Mouse (Mus musculus): ENCODE results near the gene Slc16a6. TPM values are rescaled to one million over a fixed set of nuclear protein-coding genes. Genes with fewer than 3 reads are reported as not detected.

Slc16a6 gene
- polyA plus RNA-seq, 3 experiments from 2014 or later: 22.4 to 30.5 (median 26.4) TPM

DNA sequence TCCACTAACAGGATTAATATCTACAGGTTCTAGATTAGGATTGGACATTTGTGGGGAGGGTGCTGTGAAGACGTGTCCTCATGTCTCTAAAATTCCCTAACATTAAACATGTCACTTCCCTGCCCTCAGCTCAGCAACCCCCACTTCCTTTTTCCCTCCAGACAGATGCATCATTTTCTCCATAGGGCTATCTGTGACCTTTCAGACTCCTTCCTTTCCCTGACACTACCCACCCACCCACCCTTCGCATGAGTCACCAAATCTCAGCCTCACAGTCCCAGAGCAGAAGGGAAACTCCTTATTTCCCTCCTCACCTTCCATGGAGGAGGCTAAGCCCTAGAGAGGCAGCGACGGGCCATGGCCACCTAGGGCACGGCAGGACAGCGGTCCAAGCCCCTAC, 59.8 kb downstream of the Slc16a6 start, which contains the start of gene 9930022D16Rik:
TSS of gene 9930022D16Rik (plus strand) at position 301 of the 400 bp plus-strand sequence.
- no peak for ATAC-seq

DNA sequence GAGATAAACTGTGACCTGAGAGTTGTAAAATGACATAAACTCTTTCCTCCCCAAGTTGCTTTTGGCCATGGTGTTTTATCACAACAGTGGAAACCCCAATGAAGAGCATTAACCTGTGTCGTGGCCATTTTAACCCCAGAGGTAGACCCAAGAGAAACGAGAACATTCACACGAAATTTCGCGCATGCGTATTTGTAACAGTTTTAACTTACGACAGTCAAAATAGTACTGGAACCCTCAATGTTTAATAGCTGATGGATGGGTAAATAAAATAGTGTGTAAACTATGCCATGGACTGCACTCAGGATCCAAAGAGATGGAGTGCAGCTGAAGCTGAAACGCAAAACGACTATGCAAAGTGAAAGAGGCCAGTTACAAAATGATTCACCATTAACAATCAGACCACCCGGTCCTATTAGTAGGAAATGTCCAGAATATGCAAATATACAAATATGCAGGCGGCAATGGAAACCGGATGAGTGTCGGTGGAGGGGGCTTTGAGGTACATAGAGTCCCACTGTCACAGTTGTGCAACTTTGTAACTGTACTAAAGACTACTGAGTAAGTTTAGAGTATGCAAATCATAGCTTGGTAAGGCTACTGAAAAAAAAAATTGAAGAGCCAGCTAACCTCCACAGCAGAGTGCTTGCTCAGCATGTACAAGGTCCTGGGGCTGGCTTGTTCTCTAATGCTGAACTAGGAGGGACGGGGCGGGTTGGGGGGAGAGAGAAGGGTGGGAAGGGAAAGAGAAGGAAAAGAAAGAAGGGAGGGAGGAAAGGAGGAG, 63.0 kb downstream of the Slc16a6 start:
- ATAC-seq: peak; percentile 51

- no peak for ATAC-seq
Observed at GRCm38 (mm10) chr11:109406431-109406830, 67.0 kb downstream of the Slc16a6 start.

Other genes starting within 250 kb of the Slc16a6 start
- gene Rgs9, start 175.5 kb downstream of the Slc16a6 start, polyA plus RNA-seq (2017; shearing (Covaris generic)): 1 to 10 TPM; 4.2 to 6.6 (median 4.9) TPM
- gene Gna13, start 110.8 kb downstream of the Slc16a6 start, polyA plus RNA-seq (2017; shearing (Covaris generic)): 10 to 100 TPM; 57.3 to 78.9 (median 61.4) TPM
- gene 9930022D16Rik, start 59.7 kb downstream of the Slc16a6 start, polyA plus RNA-seq (2017; shearing (Covaris generic)): under 1 TPM; 0.28 to 0.39 (median 0.36) TPM
- 10 to 100 TPM; 44.8 to 49.1 (median 46.0) TPM for gene Amz2, start 47.7 kb downstream of the Slc16a6 start, polyA plus RNA-seq (2017; shearing (Covaris generic))
- 1 to 10 TPM; 1.8 to 8.0 (median 4.6) TPM for gene Arsg, start 224 bp downstream of the Slc16a6 start, polyA plus RNA-seq (2017; shearing (Covaris generic))
- under 1 TPM; 0.16 to 0.34 (median 0.16) TPM for gene Wipi1, start 138.4 kb upstream of the Slc16a6 start, polyA plus RNA-seq (2017; shearing (Covaris generic))
- 100 to 1,000 TPM; 403 to 748 (median 453) TPM for gene Prkar1a, start 175.8 kb upstream of the Slc16a6 start, polyA plus RNA-seq (2017; shearing (Covaris generic))
- gene Fam20a, start 248.7 kb upstream of the Slc16a6 start, polyA plus RNA-seq (2017; shearing (Covaris generic)): 1 to 10 TPM; 1.6 to 3.8 (median 3.6) TPM